Mouse (Mus musculus): Measurements from ENCODE around the gene Acox2. TPM values are rescaled to one million over a fixed set of nuclear protein-coding genes. Genes with fewer than 3 reads are reported as not detected.
A peak's percentile ranks its signal among the peaks of the same experiment; 100 is the strongest.

Acox2 gene
- total and polyA plus RNA-seq, 2 experiments from 2014 or later, result 0.14 to 0.59 TPM

- H3K27ac ChIP-seq (ENCODE audit: low read depth, low read length), result no peak overlapping the region
- H3K9me3 ChIP-seq (ENCODE audit: low read length), result no peaks in the 10 kb centered on the region
- no peaks in the 10 kb centered on the region for H3K27me3 ChIP-seq (ENCODE audit: insufficient read depth, low read length)
- no peak for ATAC-seq
- peaks cover 13% of the 10 kb centered on the region for H3K36me3 ChIP-seq (ENCODE audit: insufficient read depth)
- no peak overlapping the region for H3K4me2 ChIP-seq (ENCODE audit: low read depth)
- 62% methylated on average over 7 of the region's 7 CpGs for WGBS
- H3K4me3 ChIP-seq (ENCODE audit: low read depth, low read length), result no peak overlapping the region
- H3K4me1 ChIP-seq (ENCODE audit: insufficient read depth), result peaks cover 5% of the 10 kb centered on the region; the same call in 1 of the 2 replicates
- TF ChIP-seq CTCF (IDR thresholded peaks at IDR 0.05; ENCODE audit: low read depth), result peak; percentile 38; the same call in 1 of the 2 replicates
- H3K9ac ChIP-seq, result no peak overlapping the region
- DNase-seq, result no peak
Measured at GRCm38 (mm10) chr14:8220306-8220705, 38.8 kb downstream of the Acox2 start.

- Histone ChIP-seq H3K9me3 (ENCODE audit: low read length) (no peaks in the 10 kb centered on the region), H3K36me3 (ENCODE audit: insufficient read depth) (peaks cover 13% of the 10 kb centered on the region), H3K4me1 (ENCODE audit: insufficient read depth) (peaks cover 5% of the 10 kb centered on the region; the same call in 1 of the 2 replicates), H3K4me3 (ENCODE audit: low read depth, low read length) (no peak overlapping the region), H3K9ac (no peak overlapping the region), H3K4me2 (ENCODE audit: low read depth) (no peak overlapping the region), H3K27ac (ENCODE audit: low read depth, low read length) (0 out of 2 replicates have a peak overlapping the region, but pooled peaks have one; percentile 21), H3K27me3 (ENCODE audit: insufficient read depth, low read length) (no peaks in the 10 kb centered on the region)
- DNase-seq (peak; percentile 3), ATAC-seq (no peak)
- 47% methylated on average over 11 of the region's 11 CpGs for WGBS
- TF ChIP-seq CTCF (IDR thresholded peaks at IDR 0.05; ENCODE audit: low read depth), result no peak
Measured at GRCm38 (mm10) chr14:8219876-8220275, 39.3 kb downstream of the Acox2 start.

GRCm38 (mm10) chr14:8218730-8219380 is 40.3 kb downstream of the Acox2 start:
- Histone ChIP-seq H3K36me3 (ENCODE audit: insufficient read depth) (peaks cover 12% of the 10 kb centered on the region), H3K4me3 (ENCODE audit: low read depth, low read length) (no peak overlapping the region), H3K4me1 (ENCODE audit: insufficient read depth) (peaks cover 5% of the 10 kb centered on the region; the same call in 1 of the 2 replicates), H3K9me3 (ENCODE audit: low read length) (no peaks in the 10 kb centered on the region), H3K9ac (no peak overlapping the region), H3K27ac (ENCODE audit: low read depth, low read length) (peak overlapping the region; percentile 45; the same call in 1 of the 2 replicates), H3K27me3 (ENCODE audit: insufficient read depth, low read length) (no peaks in the 10 kb centered on the region), H3K4me2 (ENCODE audit: low read depth) (peak overlapping the region; percentile 3; the same call in 1 of the 2 replicates)
- DNase-seq (peak; percentile 36), ATAC-seq (peak; percentile 23)
- WGBS, result 15% methylated on average over 10 of the region's 10 CpGs
- no peak for TF ChIP-seq CTCF (IDR thresholded peaks at IDR 0.05; ENCODE audit: low read depth)

- WGBS, result 22% methylated on average over 7 of the region's 7 CpGs
- no peak for ATAC-seq
- DNase-seq, result peak; percentile 35
- peak; percentile 30 for TF ChIP-seq CTCF (IDR thresholded peaks at IDR 0.05; ENCODE audit: low read depth)
- no peaks in the 10 kb centered on the region for H3K9me3 ChIP-seq (ENCODE audit: low read length)
- H3K4me2 ChIP-seq (ENCODE audit: low read depth), result 0 out of 2 replicates have a peak overlapping the region, but pooled peaks have one; percentile 3
- H3K36me3 ChIP-seq (ENCODE audit: insufficient read depth), result peaks cover 9% of the 10 kb centered on the region
- H3K27ac ChIP-seq (ENCODE audit: low read depth, low read length), result 0 out of 2 replicates have a peak overlapping the region, but pooled peaks have one; percentile 45
- H3K9ac ChIP-seq, result no peak overlapping the region
- peaks cover 5% of the 10 kb centered on the region; the same call in 1 of the 2 replicates for H3K4me1 ChIP-seq (ENCODE audit: insufficient read depth)
- no peaks in the 10 kb centered on the region for H3K27me3 ChIP-seq (ENCODE audit: insufficient read depth, low read length)
- no peak overlapping the region for H3K4me3 ChIP-seq (ENCODE audit: low read depth, low read length)
Measured at GRCm38 (mm10) chr14:8218238-8218637, 40.9 kb downstream of the Acox2 start.

- no peak for TF ChIP-seq CTCF (IDR thresholded peaks at IDR 0.05; ENCODE audit: low read depth)
- WGBS, result 57% methylated on average over 5 of the region's 5 CpGs
- Histone ChIP-seq H3K27me3 (ENCODE audit: insufficient read depth, low read length) (no peaks in the 10 kb centered on the region), H3K4me2 (ENCODE audit: low read depth) (peak overlapping the region; percentile 79), H3K9me3 (ENCODE audit: low read length) (no peaks in the 10 kb centered on the region), H3K27ac (ENCODE audit: low read depth, low read length) (no peak overlapping the region), H3K36me3 (ENCODE audit: insufficient read depth) (no peaks in the 10 kb centered on the region), H3K9ac (no peak overlapping the region), H3K4me3 (ENCODE audit: low read depth, low read length) (peak overlapping the region; percentile 82; the same call in 1 of the 2 replicates), H3K4me1 (ENCODE audit: insufficient read depth) (peaks cover 5% of the 10 kb centered on the region; the same call in 1 of the 2 replicates)
- DNase-seq, result no peak
- ATAC-seq, result no peak
Measured at GRCm38 (mm10) chr14:8216100-8216499, 43.1 kb downstream of the Acox2 start.

GRCm38 (mm10) chr14:8215208-8215778 is 43.9 kb downstream of the Acox2 start:
- TF ChIP-seq CTCF (IDR thresholded peaks at IDR 0.05; ENCODE audit: low read depth), result 0 out of 2 replicates have a peak, but pooled peaks have one; percentile 31
- H3K4me2 ChIP-seq (ENCODE audit: low read depth), result peak overlapping the region; percentile 79
- DNase-seq (no peak), ATAC-seq (no peak)
- no peak overlapping the region for H3K27ac ChIP-seq (ENCODE audit: low read depth, low read length)
- no peaks in the 10 kb centered on the region for H3K9me3 ChIP-seq (ENCODE audit: low read length)
- H3K9ac ChIP-seq, result peak overlapping the region; percentile 81
- peaks cover 5% of the 10 kb centered on the region; the same call in 1 of the 2 replicates for H3K4me1 ChIP-seq (ENCODE audit: insufficient read depth)
- no peaks in the 10 kb centered on the region for H3K36me3 ChIP-seq (ENCODE audit: insufficient read depth)
- 18% methylated on average over 21 of the region's 21 CpGs for WGBS
- no peaks in the 10 kb centered on the region for H3K27me3 ChIP-seq (ENCODE audit: insufficient read depth, low read length)
- H3K4me3 ChIP-seq (ENCODE audit: low read depth, low read length), result peak overlapping the region; percentile 82

All from forebrain, postnatal 0 days (tissue).